Mouse (Mus musculus): Measurements from ENCODE around the gene Irf1.
A peak's percentile ranks its signal among the peaks of the same experiment; 100 is the strongest.
"Not testable (repeated sequence)": the region's sequence is repeated elsewhere in the genome, so short reads cannot be mapped to it uniquely, and the experiment has no call there.

Irf1 gene

GRCm38 (mm10) chr11:53769760-53770124, at the start of gene Irf1:
Irf1 (plus strand) TSS chr11:53770014.
- DNase-seq: peak; percentile 76 to 77

- DNase-seq: no peak
These were observed 49.1 kb upstream of the Irf1 start, which contains the start of gene Il5 for GRCm38 (mm10) chr11:53720715-53721114. Il5 (plus strand) TSS chr11:53720794.

- no peak for DNase-seq
These were observed 38.4 kb upstream of the Irf1 start for GRCm38 (mm10) chr11:53731457-53731856.

GRCm38 (mm10) chr11:53732244-53732643, 37.6 kb upstream of the Irf1 start:
- no peak for DNase-seq

- DNase-seq: no peak
These were observed 36.0 kb upstream of the Irf1 start for GRCm38 (mm10) chr11:53733824-53734223.

- no peak for DNase-seq
These were observed 35.4 kb upstream of the Irf1 start for GRCm38 (mm10) chr11:53734431-53734830.

- DNase-seq: no peak
These were observed 34.7 kb upstream of the Irf1 start for GRCm38 (mm10) chr11:53734970-53735681.

GRCm38 (mm10) chr11:53735682-53736245, 34.0 kb upstream of the Irf1 start:
- peak; percentile 72 to 73 for DNase-seq

- peak; percentile 50 to 59 for DNase-seq
These were observed 32.8 kb upstream of the Irf1 start for GRCm38 (mm10) chr11:53736771-53737572.

GRCm38 (mm10) chr11:53737573-53737946, 32.3 kb upstream of the Irf1 start:
- peak; percentile 50 to 54 for DNase-seq

GRCm38 (mm10) chr11:53742353-53742752, 27.5 kb upstream of the Irf1 start:
- no peak for DNase-seq

GRCm38 (mm10) chr11:53745260-53745659, 24.6 kb upstream of the Irf1 start:
- no peak for DNase-seq

- DNase-seq: no peak
These were observed 21.8 kb upstream of the Irf1 start for GRCm38 (mm10) chr11:53747985-53748384.

GRCm38 (mm10) chr11:53748614-53749013, 21.2 kb upstream of the Irf1 start:
- no peak for DNase-seq

GRCm38 (mm10) chr11:53749306-53749705, 20.5 kb upstream of the Irf1 start:
- DNase-seq: no peak

GRCm38 (mm10) chr11:53749716-53750352, 20.0 kb upstream of the Irf1 start:
- DNase-seq: no peak

- no peak for DNase-seq
These were observed 14.7 kb upstream of the Irf1 start for GRCm38 (mm10) chr11:53755011-53755595.

GRCm38 (mm10) chr11:53757612-53758011, 12.2 kb upstream of the Irf1 start:
- DNase-seq: no peak

GRCm38 (mm10) chr11:53758033-53758432, 11.8 kb upstream of the Irf1 start:
- DNase-seq: not testable (repeated sequence)

- no peak for DNase-seq
These were observed 10.9 kb upstream of the Irf1 start for GRCm38 (mm10) chr11:53758791-53759351.

- DNase-seq: no peak
These were observed 10.0 kb upstream of the Irf1 start for GRCm38 (mm10) chr11:53759545-53760406.

- DNase-seq: no peak
These were observed 8.5 kb upstream of the Irf1 start for GRCm38 (mm10) chr11:53761284-53761683.

Data from cerebellum, adult 18-20 months (tissue).